Mouse (Mus musculus) lung, adult 18-20 months (tissue): Measurements from ENCODE around the gene Ptpn1.

Experiments
- DNase-seq, 2 experiments: peaks; one replicate each; pipeline ENCODE4 v3.0.0; 2022; ENCODE audit warnings: mixed read lengths in 2 of 2

Ptpn1 gene

GRCm38 (mm10) chr2:167975746-167976145, 43.9 kb downstream of the Ptpn1 start:
- no peak for DNase-seq

GRCm38 (mm10) chr2:167978271-167978670, 46.4 kb downstream of the Ptpn1 start:
- DNase-seq: peak; percentile 68 to 83

GRCm38 (mm10) chr2:167980391-167980790, 48.5 kb downstream of the Ptpn1 start:
- DNase-seq: no peak

- peak; percentile 61 to 65 for DNase-seq
These were observed 50.8 kb downstream of the Ptpn1 start for GRCm38 (mm10) chr2:167982646-167983045.

GRCm38 (mm10) chr2:167984371-167984770, 52.5 kb downstream of the Ptpn1 start:
- no peak for DNase-seq

GRCm38 (mm10) chr2:167984946-167985345, 53.1 kb downstream of the Ptpn1 start:
- no peak for DNase-seq

- DNase-seq: peak in 1 of 2 experiments; percentile 50
These were observed 54.9 kb downstream of the Ptpn1 start for GRCm38 (mm10) chr2:167986762-167987161.

GRCm38 (mm10) chr2:167987640-167988039, 55.8 kb downstream of the Ptpn1 start:
- no peak for DNase-seq

- DNase-seq: peak; percentile 39 to 63
These were observed 57.5 kb downstream of the Ptpn1 start for GRCm38 (mm10) chr2:167989310-167989709.

GRCm38 (mm10) chr2:167993260-167993659, 61.4 kb downstream of the Ptpn1 start:
- no peak for DNase-seq

GRCm38 (mm10) chr2:167995870-167996635, 64.2 kb downstream of the Ptpn1 start:
- DNase-seq: no peak

GRCm38 (mm10) chr2:167996672-167997215, 64.9 kb downstream of the Ptpn1 start:
- no peak for DNase-seq

GRCm38 (mm10) chr2:167997562-167997961, 65.7 kb downstream of the Ptpn1 start:
- no peak for DNase-seq

- no peak for DNase-seq
These were observed 67.4 kb downstream of the Ptpn1 start for GRCm38 (mm10) chr2:167999145-167999743.

GRCm38 (mm10) chr2:168002188-168002587, 70.3 kb downstream of the Ptpn1 start:
- DNase-seq: peak in 1 of 2 experiments; percentile 40

- DNase-seq: no peak
These were observed 71.0 kb downstream of the Ptpn1 start for GRCm38 (mm10) chr2:168002884-168003283.

- DNase-seq: peak; percentile 65 to 76
These were observed 71.6 kb downstream of the Ptpn1 start for GRCm38 (mm10) chr2:168003431-168003830.

- no peak for DNase-seq
These were observed 72.5 kb downstream of the Ptpn1 start for GRCm38 (mm10) chr2:168004369-168004768.

GRCm38 (mm10) chr2:168005005-168005404, 73.1 kb downstream of the Ptpn1 start:
- DNase-seq: no peak

- peak in 1 of 2 experiments; percentile 55 for DNase-seq
These were observed 73.8 kb downstream of the Ptpn1 start for GRCm38 (mm10) chr2:168005616-168006015.

- DNase-seq: no peak
These were observed 74.6 kb downstream of the Ptpn1 start for GRCm38 (mm10) chr2:168006489-168006888.

- no peak for DNase-seq
These were observed 76.3 kb downstream of the Ptpn1 start for GRCm38 (mm10) chr2:168008132-168008531.

- DNase-seq: peak; percentile 67 to 78
These were observed 78.2 kb downstream of the Ptpn1 start, which contains the start of gene Ripor3 for GRCm38 (mm10) chr2:168009936-168010668. TSS of gene Ripor3 (minus strand) at chr2:168010618.
